Comparison of ENCODE assay signal across 9 mouse cellular contexts in the genomic region with DNA sequence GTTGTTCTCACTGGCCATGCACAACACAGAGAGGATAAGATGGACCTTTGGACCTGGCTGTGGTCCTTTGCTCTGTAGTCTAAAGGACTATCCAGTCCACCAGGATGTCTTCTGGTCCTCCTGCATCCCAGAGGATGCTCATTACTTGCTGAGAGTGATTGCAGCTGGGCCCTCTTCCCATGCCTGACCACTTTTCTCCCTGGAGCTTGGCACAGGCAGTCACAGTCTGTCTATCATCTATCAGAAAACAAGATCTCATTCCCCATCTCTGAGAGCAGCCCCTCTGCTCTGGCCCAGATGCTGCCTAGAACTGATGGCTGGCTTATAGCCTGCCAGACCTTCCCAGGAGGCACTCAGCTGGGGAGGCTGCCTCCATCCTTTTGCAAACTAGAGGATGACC.
DNase-seq lines count a peak whose midpoint lies in the region; ATAC-seq lines count a peak whose summit lies in the region.
"Had no signal": no experiment of that assay in that cellular context is flagged by ENCODE, and none has a peak within 500 bp of the region (broad histone marks: within the 10 kb centered on the region; RNA-seq: fewer than 3 reads in every experiment).

No protein-coding gene starts in this region.

- H3K4me2 ChIP-seq in lung, embryonic 15.5 days: peak overlapping the region; percentile 43; the same call in 1 of the 2 replicates
- H3K4me2 ChIP-seq in forebrain, embryonic 14.5 days (ENCODE audit: low read length): peak overlapping the region; percentile 46
- peak overlapping the region; percentile 55 for H3K4me2 ChIP-seq in limb, embryonic 12.5 days
- peak overlapping the region; percentile 51; the same call in 1 of the 2 replicates for H3K4me2 ChIP-seq in stomach, embryonic 15.5 days

- no peak overlapping the region for H3K27ac ChIP-seq in lung, embryonic 15.5 days
- peak overlapping the region; percentile 86 for H3K27ac ChIP-seq in forebrain, embryonic 14.5 days (ENCODE audit: low read depth, low read length)
- H3K27ac ChIP-seq in limb, embryonic 12.5 days: no peak overlapping the region
- H3K27ac ChIP-seq in stomach, embryonic 15.5 days: no peak overlapping the region

- intact Hi-C loops in heart, postnatal 10 days (cut with DNase I): no loop called here

- H3K27me3 ChIP-seq in lung, embryonic 15.5 days: peaks cover 44% of the 10 kb centered on the region
- no peaks in the 10 kb centered on the region for H3K27me3 ChIP-seq in forebrain, embryonic 14.5 days (replicated peaks; ENCODE audit: control insufficient read depth, insufficient read depth, low read length)
- peaks cover 70% of the 10 kb centered on the region for H3K27me3 ChIP-seq in limb, embryonic 12.5 days
- peaks cover 14% of the 10 kb centered on the region; the same call in 1 of the 2 replicates for H3K27me3 ChIP-seq in stomach, embryonic 15.5 days (replicated peaks)

- ATAC-seq in lung, embryonic 15.5 days (ENCODE audit: borderline replicate concordance, extremely low read depth, low FRiP score, low TSS enrichment): no peak
- ATAC-seq in forebrain, embryonic 14.5 days: peak; percentile 61
- no peak for ATAC-seq in limb, embryonic 12.5 days (ENCODE audit: insufficient number of reproducible peaks, insufficient read depth, low FRiP score, low TSS enrichment, low read depth)
- ATAC-seq in stomach, embryonic 15.5 days (ENCODE audit: insufficient read depth, low FRiP score, low read depth): no peak

- H3K4me1 ChIP-seq in lung, embryonic 15.5 days: peaks cover 8% of the 10 kb centered on the region; the same call in 1 of the 2 replicates
- H3K4me1 ChIP-seq in forebrain, embryonic 14.5 days (ENCODE audit: control insufficient read depth, insufficient read depth, low read length): peaks cover 39% of the 10 kb centered on the region
- H3K4me1 ChIP-seq in limb, embryonic 12.5 days (replicated peaks): peaks cover 17% of the 10 kb centered on the region
- H3K4me1 ChIP-seq in stomach, embryonic 15.5 days: peaks cover 7% of the 10 kb centered on the region; the same call in 1 of the 2 replicates

- H3K9ac ChIP-seq in lung, embryonic 15.5 days: no peak overlapping the region
- H3K9ac ChIP-seq in forebrain, embryonic 14.5 days (ENCODE audit: low read length): 0 out of 2 replicates have a peak overlapping the region, but pooled peaks have one; percentile 17
- no peak overlapping the region for H3K9ac ChIP-seq in limb, embryonic 12.5 days (replicated peaks)
- no peak overlapping the region for H3K9ac ChIP-seq in stomach, embryonic 15.5 days

- H3K9me3 ChIP-seq in lung, embryonic 15.5 days: no peaks in the 10 kb centered on the region
- no peaks in the 10 kb centered on the region for H3K9me3 ChIP-seq in forebrain, embryonic 14.5 days (replicated peaks; ENCODE audit: control insufficient read depth, low read length)
- H3K9me3 ChIP-seq in limb, embryonic 12.5 days: no peaks in the 10 kb centered on the region
- no peaks in the 10 kb centered on the region for H3K9me3 ChIP-seq in stomach, embryonic 15.5 days

- no peak overlapping the region for H3K4me3 ChIP-seq in lung, embryonic 15.5 days
- no peak overlapping the region for H3K4me3 ChIP-seq in forebrain, embryonic 14.5 days (ENCODE audit: low read depth, low read length)
- no peak overlapping the region for H3K4me3 ChIP-seq in limb, embryonic 12.5 days (replicated peaks)
- H3K4me3 ChIP-seq in stomach, embryonic 15.5 days (replicated peaks): no peak overlapping the region

- no peak for DNase-seq in lung, postnatal 4 days
- peak; percentile 61 for DNase-seq in forebrain, embryonic 14.5 days (ENCODE audit: low spot score)
- no peak for DNase-seq in heart, postnatal 10 days
- no peak for DNase-seq in testis, postnatal 10 days (ENCODE audit: low spot score)
- no peak for DNase-seq in cerebellum, adult 11-12 months
- DNase-seq: cerebellum, adult 9-11 months had no signal

- no peaks in the 10 kb centered on the region for H3K36me3 ChIP-seq in lung, embryonic 15.5 days
- H3K36me3 ChIP-seq in forebrain, embryonic 14.5 days (ENCODE audit: control insufficient read depth, insufficient read depth, low read length): no peaks in the 10 kb centered on the region
- H3K36me3 ChIP-seq in limb, embryonic 12.5 days: no peaks in the 10 kb centered on the region
- H3K36me3 ChIP-seq in stomach, embryonic 15.5 days: no peaks in the 10 kb centered on the region
